Mouse (Mus musculus) CH12.LX (cell line): ENCODE results near the gene Grap. TPM values are rescaled to one million over a fixed set of nuclear protein-coding genes. Genes with fewer than 3 reads are reported as not detected.
"Not testable (repeated sequence)": the region's sequence is repeated elsewhere in the genome, so short reads cannot be mapped to it uniquely, and the experiment has no call there.

Source experiments
- DNase-seq: peaks from one replicate; pipeline ENCODE4 v3.0.0-alpha.2; 2013; ENCODE audit errors: extremely low read depth
- H3K27ac ChIP-seq: 2 replicates; pipeline ENCODE4 v1.5.1; 2012; ENCODE audit warnings: low read depth, mild to moderate bottlenecking, control low read depth, moderate library complexity; ENCODE audit not compliant: insufficient read depth
- H3K27me3 ChIP-seq: replicated peaks from 2 replicates; pipeline ENCODE3; 2012; ENCODE audit warnings: inconsistent platforms
- H3K36me3 ChIP-seq, 2 experiments: replicated peaks in 1 of 2; 2 replicates each; pipeline versions ENCODE3 to v1.6.1; 2012; ENCODE audit warnings: inconsistent platforms in 1 of 2, low read length in 1 of 2, mild to moderate bottlenecking in 1 of 2, mixed read lengths in 1 of 2, moderate library complexity in 1 of 2; ENCODE audit not compliant: control insufficient read depth in 1 of 2, insufficient read depth in 1 of 2
- H3K4me1 ChIP-seq, 2 experiments: 2 replicates each; pipeline ENCODE4 v1.6.1; 2012; ENCODE audit warnings: inconsistent platforms in 1 of 2, moderate library complexity in 1 of 2; ENCODE audit not compliant: insufficient read depth in 2 of 2, control insufficient read depth in 1 of 2
- H3K4me2 ChIP-seq: 2 replicates; pipeline ENCODE4 v1.6.1; 2012; ENCODE audit warnings: low read depth, mild to moderate bottlenecking, control low read depth; ENCODE audit not compliant: poor library complexity, insufficient read depth, severe bottlenecking
- H3K4me3 ChIP-seq, 3 experiments: fragments of 150-350 bp in 1 of 3; sonication (generic) in 1 of 3; replicated peaks in 1 of 3; 2 replicates each; pipeline versions ENCODE3 to v1.5.1; 2011 to 2012; ENCODE audit warnings: low read depth in 2 of 3, low read length in 2 of 3, mild to moderate bottlenecking in 2 of 3, moderate library complexity in 2 of 3, control low read depth in 1 of 3, improper control_type of control experiment in 1 of 3, inconsistent platforms in 1 of 3, mixed read lengths in 1 of 3; ENCODE audit not compliant: poor library complexity in 1 of 3
- H3K79me2 ChIP-seq: replicated peaks from 2 replicates; pipeline ENCODE4 v1.6.1; 2012; ENCODE audit warnings: mild to moderate bottlenecking, moderate library complexity; ENCODE audit not compliant: control insufficient read depth, poor library complexity, insufficient read depth, severe bottlenecking; ENCODE audit errors: extremely low read depth
- H3K9ac ChIP-seq: 2 replicates; pipeline ENCODE4 v1.6.1; 2012; ENCODE audit warnings: low read depth, mild to moderate bottlenecking, control low read depth, moderate library complexity; ENCODE audit not compliant: insufficient read depth
- H3K9me3 ChIP-seq: replicated peaks from 2 replicates; pipeline ENCODE3; 2012; ENCODE audit warnings: low read length, inconsistent platforms, mixed read lengths
- BHLHE40 ChIP-seq: IDR thresholded peaks from 2 replicates; pipeline ENCODE4 v1.6.1; 2011; ENCODE audit warnings: mild to moderate bottlenecking, low read depth, low read length, improper control_type of control experiment
- CHD1 ChIP-seq: IDR thresholded peaks from 2 replicates; pipeline ENCODE4 v1.6.1; 2012; ENCODE audit warnings: low read depth, low read length, improper control_type of control experiment, inconsistent platforms
- CHD2 ChIP-seq: IDR thresholded peaks from 2 replicates; pipeline ENCODE4 v1.6.1; 2011; ENCODE audit warnings: low read length, improper control_type of control experiment
- CTCF ChIP-seq, 2 experiments: IDR thresholded peaks in 1 of 2; conservative IDR thresholded peaks in 1 of 2; 2 replicates each; pipeline ENCODE4 v1.5.1; 2011 to 2012; ENCODE audit warnings: low read depth in 2 of 2, low read length in 2 of 2, improper control_type of control experiment in 1 of 2, inconsistent platforms in 1 of 2, mild to moderate bottlenecking in 1 of 2, moderate library complexity in 1 of 2
- EP300 ChIP-seq: IDR thresholded peaks from 2 replicates; pipeline ENCODE4 v1.6.1; 2011; ENCODE audit warnings: low read length, improper control_type of control experiment
- ETS1 ChIP-seq: conservative IDR thresholded peaks from 2 replicates; pipeline ENCODE4 v1.6.1; 2012; ENCODE audit warnings: low read depth, mild to moderate bottlenecking, inconsistent platforms, low read length, improper control_type of control experiment, moderate library complexity
- IRF4 ChIP-seq: IDR thresholded peaks from 2 replicates; pipeline ENCODE4 v1.6.1; 2014; ENCODE audit warnings: low read depth, mild to moderate bottlenecking, inconsistent platforms, low read length, improper control_type of control experiment
- KAT2A ChIP-seq: IDR thresholded peaks from 2 replicates; pipeline ENCODE4 v1.6.1; 2012; ENCODE audit warnings: low read length, improper control_type of control experiment, inconsistent platforms; ENCODE audit not compliant: insufficient replicate concordance
- MAX ChIP-seq: IDR thresholded peaks from 2 replicates; pipeline ENCODE4 v1.6.1; 2011; ENCODE audit warnings: low read length, improper control_type of control experiment
- MAZ ChIP-seq: IDR thresholded peaks from 2 replicates; pipeline ENCODE4 v1.6.1; 2012; ENCODE audit warnings: low read depth, mild to moderate bottlenecking, inconsistent platforms, low read length, improper control_type of control experiment, moderate library complexity
- MEF2A ChIP-seq: IDR thresholded peaks from 2 replicates; pipeline ENCODE4 v1.6.1; 2014; ENCODE audit warnings: low read depth, mild to moderate bottlenecking, inconsistent platforms, low read length, improper control_type of control experiment, borderline replicate concordance
- MXI1 ChIP-seq: IDR thresholded peaks from 2 replicates; pipeline ENCODE4 v1.6.1; 2011; ENCODE audit warnings: mild to moderate bottlenecking, low read depth, low read length, improper control_type of control experiment
- MYC ChIP-seq: IDR thresholded peaks from 2 replicates; pipeline ENCODE4 v1.6.1; 2011; ENCODE audit warnings: low read depth, mild to moderate bottlenecking, improper control_type of control experiment, low read length
- NELFE ChIP-seq: IDR thresholded peaks from 2 replicates; pipeline ENCODE4 v1.6.1; 2011; ENCODE audit warnings: low read depth, low read length, improper control_type of control experiment
- RCOR1 ChIP-seq: conservative IDR thresholded peaks from 2 replicates; pipeline ENCODE4 v1.6.1; 2012; ENCODE audit warnings: low read depth, mild to moderate bottlenecking, inconsistent platforms, low read length, improper control_type of control experiment
- SIN3A ChIP-seq: IDR thresholded peaks from 2 replicates; pipeline ENCODE4 v1.6.1; 2012; ENCODE audit warnings: low read length, improper control_type of control experiment, inconsistent platforms
- TBP ChIP-seq: conservative IDR thresholded peaks from 2 replicates; pipeline ENCODE4 v1.6.1; 2011; ENCODE audit warnings: low read depth, low read length, improper control_type of control experiment
- TCF12 ChIP-seq: IDR thresholded peaks from 2 replicates; pipeline ENCODE4 v1.6.1; 2014; ENCODE audit warnings: low read depth, mild to moderate bottlenecking, inconsistent platforms, low read length, improper control_type of control experiment
- ZKSCAN1 ChIP-seq: IDR thresholded peaks from 2 replicates; pipeline ENCODE4 v1.6.1; 2012; ENCODE audit warnings: low read depth, inconsistent platforms, low read length, improper control_type of control experiment, borderline replicate concordance
- ZMIZ1 ChIP-seq: IDR thresholded peaks from 2 replicates; pipeline ENCODE4 v1.6.1; 2012; ENCODE audit warnings: low read depth, mild to moderate bottlenecking, inconsistent platforms, low read length, improper control_type of control experiment
- dilution Hi-C: fragments of 300-500 bp; cut with MboI; formaldehyde crosslinking; loops from 2 replicates; pipeline ENCODE4 v1.14.3; 2020; ENCODE audit warnings: low sequenced_read_pairs; ENCODE audit not compliant: extremely low pct_unique_long_range_greater_than_20kb, extremely low pct_ligation_motif_present
- in situ Hi-C: fragments of 300-500 bp; cut with MboI; formaldehyde crosslinking; loops from 3 replicates; pipeline ENCODE4 v1.14.3; 2019; ENCODE audit warnings: low sequenced_read_pairs, low pct_ligation_motif_present, low pct_unique_long_range_greater_than_20kb, mixed read lengths
- polyA plus RNA-seq: library from polyadenylated mRNA; unstranded; fragments of >175 nt; gene quantifications from 2 replicates; pipeline ENCODE4 v1.2.1, GENCODE M21; 2012; ENCODE audit warnings: low read depth; ENCODE audit not compliant: insufficient read length
- total RNA-seq, 2 experiments: library from RNA; depleted of rRNA; stranded (reverse); fragments of 300-350 nt in 1 of 2; fragments of >200 nt in 1 of 2; gene quantifications; 2 replicates each; pipeline ENCODE4 v1.2.3; 2012 to 2014

Grap gene
- total and polyA plus RNA-seq, 3 experiments, result 274 to 412 (median 280) TPM

- H3K4me3 ChIP-seq, H3K79me2 ChIP-seq, H3K4me2 ChIP-seq, H3K36me3 ChIP-seq, dilution Hi-C loops, DNase-seq, H3K9ac ChIP-seq, H3K27me3 ChIP-seq, H3K9me3 ChIP-seq: not testable (repeated sequence)
- Histone ChIP-seq H3K4me1 (peaks cover 39 to 83% of the 10 kb centered on the region in 2 experiments), H3K27ac (peak overlapping the region; percentile 20; the same call in 1 of the 2 replicates)
- in situ Hi-C loops, result loop anchor here (5.0 kb wide), 1 partner anchor 528 kb away; no protein-coding TSS in a partner anchor
These were observed 12.5 kb upstream of the Grap start for GRCm38 (mm10) chr11:61640585-61640984.

DNA sequence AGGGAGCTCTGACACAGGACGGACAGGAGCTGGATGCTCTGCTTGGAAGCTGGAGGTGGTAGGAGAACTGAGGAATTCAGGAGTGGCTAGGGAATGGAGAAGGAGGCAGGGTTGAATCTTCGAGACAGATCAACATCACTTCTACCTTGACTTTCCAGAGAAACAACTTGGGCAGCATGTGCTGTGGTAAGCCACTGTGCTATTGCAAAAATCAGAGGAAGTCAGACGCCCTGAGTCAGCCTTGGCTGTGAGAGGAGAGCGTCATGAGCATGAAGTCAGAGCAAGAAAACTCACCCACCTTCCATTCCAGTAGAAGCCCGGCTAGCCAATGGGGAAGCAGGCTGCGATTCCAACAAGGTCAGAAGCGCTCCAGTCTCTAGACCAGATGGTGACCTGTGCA lies 11.0 kb upstream of the Grap start:
- Histone ChIP-seq H3K79me2 (no peaks in the 10 kb centered on the region), H3K36me3 (no peaks in the 10 kb centered on the region), H3K4me3 (no peak overlapping the region), H3K27me3 (no peaks in the 10 kb centered on the region), H3K4me1 (peaks cover 48 to 92% of the 10 kb centered on the region in 2 experiments), H3K9me3 (peaks cover 3% of the 10 kb centered on the region), H3K4me2 (no peak overlapping the region), H3K27ac (peak overlapping the region; percentile 71), H3K9ac (no peak overlapping the region)
- no peak for DNase-seq
- TF ChIP-seq MAZ (no peak), MAX (0 out of 2 replicates have a peak, but pooled peaks have one; percentile 30), TCF12 (no peak)
- in situ Hi-C loops, result loop anchor here (5.0 kb wide), 1 partner anchor 530 kb away; no protein-coding TSS in a partner anchor
- dilution Hi-C loops, result no loop called here

- peak overlapping the region; percentile 72 for H3K9ac ChIP-seq
- DNase-seq, result no peak
- H3K27me3 ChIP-seq, result no peaks in the 10 kb centered on the region
- H3K27ac ChIP-seq, result peak overlapping the region; percentile 96
- peaks cover 51 to 91% of the 10 kb centered on the region in 2 experiments for H3K4me1 ChIP-seq
- no peak overlapping the region; the same call in 1 of the 2 replicates for H3K4me2 ChIP-seq
- in situ Hi-C loops, result loop anchor here (5.0 kb wide), 1 partner anchor 531 kb away; no protein-coding TSS in a partner anchor
- TF ChIP-seq NELFE (0 out of 2 replicates have a peak, but pooled peaks have one; percentile 14), CHD2 (0 out of 2 replicates have a peak, but pooled peaks have one; percentile 20), TBP (peak; percentile 61; the same call in 1 of the 2 replicates), RCOR1 (0 out of 2 replicates have a peak, but pooled peaks have one; percentile 41), MYC (0 out of 2 replicates have a peak, but pooled peaks have one; percentile 45), MAX (peak; percentile 31; the same call in 1 of the 2 replicates), MXI1 (peak; percentile 66; the same call in 1 of the 2 replicates), ZMIZ1 (no peak), KAT2A (no peak), BHLHE40 (peak; percentile 17; the same call in 1 of the 2 replicates), EP300 (no peak; the same call in 1 of the 2 replicates), SIN3A (0 out of 2 replicates have a peak, but pooled peaks have one; percentile 45), IRF4 (0 out of 2 replicates have a peak, but pooled peaks have one; percentile 17), CTCF (conservative IDR thresholded peaks at IDR 0.05 in 1 of 2, IDR thresholded peaks at IDR 0.05 in 1 of 2; ENCODE audit: low read depth in 2 of 2, low read length in 2 of 2) (no peak), MEF2A (peak; percentile 50; the same call in 1 of the 2 replicates), ZKSCAN1 (no peak), CHD1 (peak; percentile 94; the same call in 1 of the 2 replicates), ETS1 (0 out of 2 replicates have a peak, but pooled peaks have one; percentile 29), TCF12 (peak; percentile 21; the same call in 1 of the 2 replicates)
- TF ChIP-seq, all 38 proteins: peak for 14
- H3K4me3 ChIP-seq, result no peak overlapping the region
- no peaks in the 10 kb centered on the region for H3K9me3 ChIP-seq
- no peaks in the 10 kb centered on the region for H3K36me3 ChIP-seq
- dilution Hi-C loops, result no loop called here
- no peaks in the 10 kb centered on the region for H3K79me2 ChIP-seq
These were observed 9.7 kb upstream of the Grap start for GRCm38 (mm10) chr11:61643184-61643961.
